Mouse (Mus musculus): ENCODE measurements around the gene 2310022A10Rik.

Gene 2310022A10Rik

DNA sequence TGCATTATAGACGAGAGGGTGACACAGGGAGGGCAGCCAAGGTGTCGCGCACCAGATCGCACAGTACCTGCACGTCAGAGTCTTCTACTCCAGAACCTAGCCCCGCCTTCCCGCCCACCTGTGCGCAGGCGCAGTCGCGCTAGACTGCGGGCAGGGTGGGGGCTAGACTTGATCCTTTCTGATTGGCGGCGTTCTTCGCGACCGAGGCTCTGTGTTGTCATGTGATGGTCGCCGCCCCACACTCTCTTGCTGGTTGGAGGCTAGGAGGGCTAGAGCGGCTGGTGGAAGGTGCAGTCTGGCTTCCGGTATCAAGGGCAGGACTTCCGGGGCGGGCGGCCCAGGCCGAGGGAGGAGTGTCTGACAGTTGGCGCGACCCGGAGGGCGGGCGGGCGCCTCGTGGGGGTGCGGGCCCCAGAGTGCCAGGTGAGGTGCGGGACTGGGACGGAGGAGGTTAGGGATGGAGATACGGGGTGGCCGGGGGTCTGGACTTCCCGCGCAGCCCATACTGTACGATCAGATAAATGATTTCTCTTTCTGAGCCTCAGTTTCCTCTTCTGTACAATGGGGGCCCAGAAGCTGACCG, at the start of gene 2310022A10Rik, which contains the start of gene Pld3:
Gene 2310022A10Rik (plus strand): TSS at position 303 of the 583 bp plus-strand sequence.
Gene Pld3 (minus strand): TSS at position 288 of the 583 bp plus-strand sequence.
- DNase-seq (ENCODE audit: low read depth in 1 of 2, low spot score in 2 of 2): peak; percentile 70 to 77

DNA sequence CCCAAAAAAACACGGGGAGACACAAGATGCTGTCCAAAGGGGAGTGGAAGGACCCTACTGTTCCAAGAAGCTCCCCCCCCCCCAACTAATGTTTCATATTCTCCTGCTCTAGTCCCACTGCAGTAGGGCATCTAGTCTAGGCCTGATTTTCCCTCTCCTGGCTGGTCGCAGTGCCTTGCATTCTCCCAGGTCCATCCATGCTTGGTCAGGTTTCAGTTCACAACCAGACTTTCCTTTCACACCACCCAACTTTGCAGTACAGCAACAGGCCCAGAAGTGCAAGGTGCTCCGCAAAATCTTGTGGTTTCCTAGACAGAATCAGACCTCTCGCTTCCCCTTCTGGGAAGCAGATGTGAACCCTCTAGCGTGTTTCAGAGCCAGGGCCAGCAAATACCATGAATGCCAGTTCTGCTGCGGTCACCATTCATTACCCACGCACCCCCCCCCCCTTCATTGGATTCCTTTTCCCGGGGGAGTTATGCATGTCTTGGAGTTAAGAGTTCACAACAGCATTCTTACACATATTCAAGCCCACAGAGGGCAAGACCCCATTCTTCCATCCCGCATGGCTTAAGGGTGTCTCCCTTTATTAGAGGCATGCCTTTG, 46.2 kb upstream of the 2310022A10Rik start:
- peak in 1 of 2 experiments; percentile 20 for DNase-seq (ENCODE audit: low read depth in 1 of 2, low spot score in 2 of 2)

DNA sequence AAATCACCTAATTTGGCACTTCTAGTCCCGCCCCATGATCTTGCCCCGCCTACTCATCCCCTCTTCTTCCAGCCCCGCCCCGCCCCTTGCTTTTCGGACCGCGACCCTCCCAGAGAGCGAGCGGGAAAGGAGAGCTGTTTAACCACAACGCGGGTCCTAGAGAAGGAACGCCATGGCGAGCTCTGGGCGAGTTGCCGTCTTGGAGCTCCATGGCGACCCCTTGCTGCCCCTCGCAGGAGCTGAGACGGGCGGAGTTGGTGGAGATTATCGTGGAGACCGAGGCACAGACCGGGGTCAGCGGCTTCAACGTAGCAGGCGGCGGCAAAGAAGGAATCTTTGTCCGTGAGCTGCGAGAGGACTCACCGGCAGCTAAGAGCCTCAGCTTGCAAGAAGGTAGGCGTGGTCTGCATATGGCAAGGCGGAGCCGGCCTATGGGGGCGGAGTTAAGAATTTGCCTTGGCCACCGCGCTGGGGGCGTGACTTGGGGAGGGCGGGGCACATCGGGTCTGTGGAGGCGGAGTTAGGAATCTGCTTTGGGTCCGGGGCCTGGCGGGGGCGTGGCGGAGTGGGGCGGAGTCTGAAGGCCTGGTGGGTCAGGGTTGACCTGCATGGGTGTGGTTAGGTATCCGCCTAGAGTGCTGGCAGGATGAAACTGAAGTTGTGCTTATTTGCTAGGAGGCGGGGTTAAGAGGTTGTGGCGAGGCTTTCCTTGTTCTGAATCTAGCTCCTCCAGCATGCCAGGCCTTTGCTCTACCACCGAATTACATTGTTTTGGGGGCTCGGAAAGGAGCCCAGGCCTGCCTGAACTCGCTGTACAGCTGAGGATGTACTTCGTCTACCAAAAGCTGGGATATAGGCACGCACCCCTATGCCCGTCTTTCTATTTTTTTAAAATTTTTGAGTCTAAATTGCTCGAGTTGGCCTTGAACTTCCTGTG, 45.1 kb upstream of the 2310022A10Rik start:
- peak; percentile 95 for DNase-seq (ENCODE audit: low read depth in 1 of 2, low spot score in 2 of 2)

DNA sequence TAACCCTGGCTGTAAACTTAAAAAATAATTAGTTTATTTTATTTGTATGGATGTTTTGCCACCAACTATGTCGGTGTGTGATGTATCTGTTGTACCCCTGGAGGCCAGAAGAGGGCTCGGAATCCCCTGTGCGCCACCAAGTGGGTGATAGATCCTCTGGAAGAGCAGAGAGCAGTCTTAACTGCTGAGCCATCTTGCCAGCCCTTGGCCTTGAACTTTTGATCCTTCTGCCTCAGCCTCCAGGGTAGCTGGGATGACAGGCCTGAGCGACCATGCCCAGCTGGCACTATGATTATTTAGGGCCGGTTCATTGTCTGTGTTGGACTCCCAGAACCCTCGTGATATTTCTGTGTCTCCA, 44.4 kb upstream of the 2310022A10Rik start:
- peak in 1 of 2 experiments; percentile 28 for DNase-seq (ENCODE audit: low read depth in 1 of 2, low spot score in 2 of 2)

DNA sequence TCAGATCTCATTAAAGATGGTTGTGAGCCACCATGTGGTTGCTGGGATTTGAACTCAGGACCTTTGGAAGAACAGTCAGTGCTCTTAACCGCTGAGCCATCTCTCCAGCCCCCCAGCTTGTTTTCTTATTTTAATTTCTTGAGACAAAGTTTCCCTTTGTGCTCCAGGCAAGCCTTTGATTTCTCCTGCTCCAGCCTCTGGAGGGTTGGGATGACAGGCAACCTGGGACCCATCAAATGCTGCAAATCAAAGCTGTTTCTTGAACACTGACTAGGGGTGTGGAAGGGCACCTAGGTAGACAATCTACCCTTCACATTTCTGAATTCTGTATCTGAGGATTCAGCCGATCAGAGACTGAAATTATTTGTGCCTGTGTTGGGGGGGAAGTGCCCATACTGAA, 42.2 kb upstream of the 2310022A10Rik start:
- DNase-seq (ENCODE audit: low read depth in 1 of 2, low spot score in 2 of 2): no peak

DNA sequence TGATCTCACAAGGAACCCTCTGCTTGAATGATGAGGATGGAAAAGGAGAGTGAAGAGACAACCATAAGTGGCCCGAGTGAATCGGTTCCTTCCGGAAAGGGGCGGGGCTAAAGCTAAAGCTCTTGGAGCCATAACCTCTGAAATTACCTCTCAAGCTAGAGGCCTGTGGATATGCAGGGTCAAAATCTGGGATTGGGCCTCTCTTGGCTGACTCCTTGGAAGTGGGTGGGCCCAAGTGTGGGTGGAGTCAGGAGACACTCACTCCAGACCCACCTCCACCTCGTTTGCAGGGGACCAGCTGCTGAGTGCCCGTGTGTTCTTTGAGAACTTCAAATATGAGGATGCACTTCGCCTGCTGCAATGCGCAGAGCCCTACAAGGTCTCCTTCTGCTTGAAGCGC, 38.1 kb upstream of the 2310022A10Rik start:
- no peak for DNase-seq (ENCODE audit: low read depth in 1 of 2, low spot score in 2 of 2)

DNA sequence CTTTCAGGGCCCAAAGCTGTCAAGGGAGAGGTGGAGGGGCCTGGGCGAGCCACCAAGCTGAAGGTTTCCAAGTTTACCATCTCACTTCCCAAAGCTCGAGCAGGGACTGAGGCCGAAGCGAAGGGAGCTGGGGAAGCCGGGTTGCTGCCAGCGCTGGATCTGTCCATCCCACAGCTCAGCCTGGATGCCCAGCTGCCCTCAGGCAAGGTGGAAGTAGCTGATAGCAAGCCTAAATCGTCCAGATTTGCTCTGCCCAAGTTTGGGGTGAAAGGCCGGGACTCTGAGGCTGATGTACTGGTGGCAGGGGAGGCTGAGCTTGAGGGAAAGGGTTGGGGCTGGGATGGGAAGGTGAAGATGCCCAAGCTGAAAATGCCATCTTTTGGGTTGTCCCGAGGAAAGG, 34.7 kb upstream of the 2310022A10Rik start:
- no peak for DNase-seq (ENCODE audit: low read depth in 1 of 2, low spot score in 2 of 2)

DNA sequence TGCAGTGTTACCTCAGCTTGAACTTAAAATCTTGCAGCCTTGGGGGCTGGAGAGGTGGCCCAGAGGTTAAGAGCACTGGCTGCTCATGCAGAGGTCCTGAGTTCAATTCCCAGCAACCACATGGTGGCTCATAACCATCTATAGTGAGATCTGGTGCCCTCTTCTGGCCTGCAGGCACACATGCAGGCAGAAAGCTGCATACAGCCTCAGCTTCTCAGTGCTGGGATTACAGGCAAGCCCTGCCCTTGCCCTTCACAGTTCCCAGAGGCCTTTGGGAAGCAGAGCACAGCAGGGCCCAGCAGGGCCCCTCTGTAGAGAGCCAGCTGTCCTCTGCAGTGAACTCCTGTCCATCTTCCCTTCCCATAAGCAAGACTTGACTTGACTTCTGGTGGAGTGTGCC, 32.9 kb upstream of the 2310022A10Rik start:
- no peak for DNase-seq (ENCODE audit: low read depth in 1 of 2, low spot score in 2 of 2)

DNA sequence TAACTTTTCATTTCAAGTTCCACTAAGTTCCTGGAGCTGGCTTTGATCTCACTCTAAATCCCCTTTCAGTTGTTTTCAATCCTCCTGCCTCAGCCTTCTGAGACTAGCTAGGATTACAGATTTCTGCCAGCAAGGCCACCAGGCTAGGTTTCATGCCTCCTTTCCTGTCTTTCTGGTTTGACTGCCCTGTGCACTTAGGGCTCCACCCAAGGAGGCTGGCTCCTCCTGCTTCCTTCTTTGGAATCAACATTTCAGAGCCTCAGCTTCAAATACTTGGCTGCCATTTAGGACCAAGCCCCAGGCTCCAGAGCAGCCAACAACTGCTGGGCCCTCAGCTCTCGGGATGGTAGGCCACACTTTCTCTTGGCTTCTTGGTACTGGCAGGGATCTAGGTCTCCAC, 32.4 kb upstream of the 2310022A10Rik start:
- DNase-seq (ENCODE audit: low read depth in 1 of 2, low spot score in 2 of 2): no peak

DNA sequence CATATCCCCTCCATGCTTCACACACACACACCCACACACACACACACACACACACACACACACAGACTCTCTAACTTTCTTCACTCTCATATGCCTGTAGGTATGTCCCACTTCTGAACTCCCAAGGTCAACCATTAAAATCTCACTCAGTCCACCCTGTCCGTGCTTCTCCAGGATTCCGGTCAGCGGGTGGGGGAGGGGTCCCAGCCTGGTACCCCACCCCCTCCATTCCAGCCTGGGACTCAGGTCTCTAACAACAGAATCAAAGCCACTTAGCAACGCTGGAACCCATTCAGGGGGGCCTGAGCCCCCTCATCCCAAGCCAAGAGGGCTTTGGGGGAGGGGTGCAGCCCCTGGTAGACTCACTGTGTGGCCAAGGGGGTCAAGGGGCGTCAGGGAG, 30.1 kb upstream of the 2310022A10Rik start, which contains the start of gene Hipk4:
Gene Hipk4 (plus strand): TSS at position 301 of the 400 bp plus-strand sequence.
- DNase-seq (ENCODE audit: low read depth in 1 of 2, low spot score in 2 of 2): no peak

DNA sequence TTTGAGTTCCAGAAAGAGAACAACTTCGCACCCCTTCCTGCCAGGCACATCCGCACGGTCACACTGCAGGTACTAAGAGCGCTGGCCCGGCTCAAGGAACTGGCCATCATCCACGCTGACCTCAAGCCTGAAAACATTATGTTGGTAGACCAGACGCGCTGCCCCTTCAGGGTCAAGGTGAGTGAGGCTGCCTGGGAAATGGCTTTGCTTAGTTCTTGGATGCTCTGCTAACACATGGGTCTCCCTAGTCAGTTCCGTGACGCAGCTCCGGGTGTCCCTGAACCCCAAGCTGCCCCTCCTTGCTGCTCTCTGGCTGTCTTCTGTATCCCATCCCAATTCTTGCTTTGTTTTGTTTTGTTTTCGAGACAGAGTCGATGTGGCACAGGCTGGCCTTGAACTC, 29.2 kb upstream of the 2310022A10Rik start:
- no peak for DNase-seq (ENCODE audit: low read depth in 1 of 2, low spot score in 2 of 2)

DNA sequence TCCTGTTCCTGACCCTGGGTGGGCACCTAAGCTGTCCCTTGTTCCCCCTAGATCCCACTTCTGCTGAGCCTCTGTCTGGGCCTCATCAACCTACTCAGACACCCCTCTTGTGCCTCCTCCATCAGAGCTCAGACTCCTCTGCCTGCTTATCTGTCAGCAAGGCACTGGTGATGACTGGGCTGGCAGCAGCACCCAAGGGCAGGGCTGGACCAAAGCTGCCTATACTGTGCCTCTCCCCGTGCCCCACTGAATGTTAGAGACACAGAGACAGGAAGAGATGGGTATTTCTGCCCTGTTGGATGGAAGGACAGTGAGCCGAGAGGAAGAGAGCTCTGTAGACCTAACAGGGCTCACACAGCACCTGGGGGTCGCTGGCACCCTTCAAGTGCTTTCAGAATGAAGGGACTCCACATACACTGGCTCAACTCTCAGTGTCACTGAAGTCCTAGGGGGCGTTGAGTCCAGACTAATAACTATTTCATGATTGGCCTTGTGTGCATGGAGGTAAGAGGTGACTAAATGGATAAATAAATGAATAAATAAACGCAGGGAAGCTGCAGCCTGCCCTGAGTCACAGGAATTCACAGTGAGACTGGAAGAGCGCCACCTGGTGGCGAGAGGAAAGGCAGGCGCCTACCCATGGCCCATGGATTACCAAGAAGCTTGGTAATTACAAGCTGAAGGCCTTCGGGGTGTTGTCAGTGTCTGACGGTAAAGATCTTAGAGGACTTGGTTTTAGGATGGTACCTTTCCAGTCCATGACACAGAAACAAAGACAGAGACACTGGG, 26.8 kb upstream of the 2310022A10Rik start:
- peak in 1 of 2 experiments; percentile 47 for DNase-seq (ENCODE audit: low read depth in 1 of 2, low spot score in 2 of 2)

DNA sequence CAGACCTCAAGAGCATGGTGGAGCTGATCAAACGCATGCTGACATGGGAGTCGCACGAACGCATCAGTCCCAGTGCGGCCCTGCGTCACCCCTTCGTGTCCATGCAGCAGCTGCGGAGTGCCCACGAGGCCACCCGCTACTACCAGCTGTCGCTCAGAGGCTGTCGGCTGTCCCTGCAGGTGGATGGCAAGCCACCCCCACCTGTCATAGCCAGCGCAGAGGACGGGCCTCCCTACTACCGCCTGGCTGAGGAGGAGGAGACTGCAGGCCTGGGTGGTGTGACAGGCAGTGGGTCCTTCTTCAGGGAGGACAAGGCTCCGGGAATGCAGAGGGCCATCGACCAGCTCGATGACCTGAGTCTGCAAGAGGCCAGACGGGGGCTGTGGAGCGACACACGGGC, 24.0 kb upstream of the 2310022A10Rik start:
- DNase-seq (ENCODE audit: low read depth in 1 of 2, low spot score in 2 of 2): no peak

DNA sequence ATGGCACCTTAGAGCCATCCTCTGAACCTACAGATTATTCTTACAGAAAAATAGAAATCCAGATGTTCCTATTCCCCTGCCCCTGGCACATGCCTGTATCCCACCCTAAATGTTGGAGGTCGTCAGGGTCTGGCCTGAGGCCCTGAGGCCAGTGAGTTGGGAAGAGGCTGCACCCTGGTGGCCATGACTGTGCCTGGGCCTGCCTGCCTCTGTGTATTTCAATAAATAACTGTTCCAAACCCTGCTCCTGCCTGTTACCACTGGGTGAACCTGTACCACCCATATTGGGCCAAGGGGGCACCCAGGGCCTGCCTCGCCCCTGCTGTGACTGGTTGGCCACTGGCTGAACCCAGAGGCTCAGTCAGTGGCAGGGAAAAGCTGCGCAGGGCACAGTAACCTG, 22.1 kb upstream of the 2310022A10Rik start:
- DNase-seq (ENCODE audit: low read depth in 1 of 2, low spot score in 2 of 2): no peak

DNA sequence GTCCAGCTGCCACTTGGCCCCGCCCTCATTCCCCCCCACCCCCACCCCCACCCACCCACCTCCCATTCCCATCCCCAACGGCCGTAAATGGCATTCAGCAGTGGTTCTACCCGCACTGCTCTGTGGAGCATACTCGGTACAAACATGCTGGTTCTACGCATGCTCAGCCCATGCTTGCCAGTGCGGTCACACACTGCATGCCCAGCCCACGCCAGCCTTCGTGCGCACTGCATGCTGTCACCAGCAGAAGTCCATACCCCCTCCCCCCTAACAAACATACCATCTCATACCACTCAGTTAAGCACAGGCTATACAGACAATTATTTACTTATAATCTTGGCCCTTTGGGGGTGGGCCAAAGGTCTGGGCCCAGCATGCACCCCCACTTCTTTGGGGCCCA, 21.3 kb upstream of the 2310022A10Rik start:
- no peak for DNase-seq (ENCODE audit: low read depth in 1 of 2, low spot score in 2 of 2)

DNA sequence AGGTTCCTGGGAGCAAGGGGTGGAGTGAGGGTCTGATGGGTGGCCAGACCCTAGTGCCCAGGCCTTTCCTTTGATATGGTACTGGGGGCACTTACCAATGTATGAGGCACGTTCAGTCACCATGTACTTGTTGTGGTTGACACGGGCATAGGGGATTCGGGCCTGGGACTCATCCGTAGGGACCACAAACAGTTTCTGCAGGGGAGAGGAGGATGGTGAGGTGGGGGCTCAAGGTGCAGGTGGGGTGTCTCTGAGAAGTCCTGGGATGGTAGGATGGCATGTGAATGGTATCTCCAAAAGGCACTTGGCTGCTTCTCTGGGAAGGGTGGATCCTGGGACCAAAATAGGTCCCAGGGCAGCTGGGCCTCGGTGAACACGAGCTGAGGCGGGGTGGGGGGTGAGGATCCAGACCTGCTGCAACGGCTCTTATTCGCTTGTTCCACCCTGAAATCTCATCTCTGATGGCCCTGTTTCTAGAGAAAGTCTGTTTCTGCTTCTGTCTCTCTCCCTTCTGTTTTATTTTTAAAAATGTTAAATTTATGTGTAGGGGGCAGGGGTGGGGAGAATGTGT, 20.5 kb upstream of the 2310022A10Rik start:
- no peak for DNase-seq (ENCODE audit: low read depth in 1 of 2, low spot score in 2 of 2)

DNA sequence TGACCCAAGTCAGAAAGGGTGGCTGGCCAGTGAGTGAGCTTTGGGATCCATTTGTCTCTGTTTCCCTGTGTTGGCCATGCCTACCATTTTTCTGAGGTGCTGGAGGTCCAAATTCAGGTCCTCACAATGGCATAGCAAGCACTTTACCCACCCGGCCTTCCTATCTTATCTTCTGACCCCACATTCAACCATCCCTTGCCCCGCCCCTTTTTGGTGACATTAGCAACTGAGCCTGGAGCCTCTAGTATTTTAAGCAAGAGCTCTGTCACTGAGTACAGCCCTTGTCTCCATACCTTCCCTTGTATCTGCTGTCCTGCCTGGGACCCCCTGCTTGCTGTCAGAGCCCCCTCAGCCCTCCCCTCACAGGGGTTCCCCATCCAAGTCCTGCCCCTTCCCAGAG, 17.6 kb upstream of the 2310022A10Rik start:
- no peak for DNase-seq (ENCODE audit: low read depth in 1 of 2, low spot score in 2 of 2)

DNA sequence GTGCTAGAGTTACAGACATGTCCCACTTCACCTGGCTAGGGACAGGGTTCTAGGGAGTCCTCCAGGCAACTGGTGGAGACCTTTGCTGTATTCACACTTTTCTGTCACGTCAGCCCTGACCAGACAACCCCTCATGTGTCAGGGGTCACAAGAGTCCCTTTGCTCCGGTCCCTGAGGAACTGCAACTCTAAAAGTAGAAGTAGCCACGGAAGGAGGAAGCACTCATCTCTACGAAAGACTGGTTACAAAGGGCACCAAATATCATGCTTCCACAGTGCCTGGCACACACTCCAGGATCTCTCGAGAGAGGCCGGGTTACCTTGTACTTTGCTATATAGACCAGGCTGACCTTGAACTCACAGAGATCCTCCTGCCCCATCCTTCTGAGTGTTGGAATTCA, 16.4 kb upstream of the 2310022A10Rik start:
- peak in 1 of 2 experiments; percentile 22 for DNase-seq (ENCODE audit: low read depth in 1 of 2, low spot score in 2 of 2)

DNA sequence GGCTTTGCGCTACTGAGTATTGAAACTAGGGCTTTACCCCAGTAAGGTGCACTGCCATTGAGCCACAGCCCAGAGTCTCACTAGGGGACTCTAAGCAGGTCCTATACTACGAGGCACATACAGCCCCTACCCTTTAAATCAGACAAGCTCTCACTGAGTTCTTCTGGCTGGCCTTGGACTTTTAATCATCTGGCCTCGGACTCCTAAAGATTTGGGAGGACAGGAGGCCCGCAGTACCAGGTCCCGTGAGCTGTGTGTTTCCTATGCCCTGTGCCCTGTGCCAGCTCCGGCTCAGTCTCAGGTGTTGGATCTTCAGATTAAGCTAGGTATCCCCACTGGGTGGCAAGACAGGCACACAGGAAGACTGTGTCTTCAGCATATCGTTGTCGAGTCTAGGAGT, 15.0 kb upstream of the 2310022A10Rik start:
- no peak for DNase-seq (ENCODE audit: low read depth in 1 of 2, low spot score in 2 of 2)

DNA sequence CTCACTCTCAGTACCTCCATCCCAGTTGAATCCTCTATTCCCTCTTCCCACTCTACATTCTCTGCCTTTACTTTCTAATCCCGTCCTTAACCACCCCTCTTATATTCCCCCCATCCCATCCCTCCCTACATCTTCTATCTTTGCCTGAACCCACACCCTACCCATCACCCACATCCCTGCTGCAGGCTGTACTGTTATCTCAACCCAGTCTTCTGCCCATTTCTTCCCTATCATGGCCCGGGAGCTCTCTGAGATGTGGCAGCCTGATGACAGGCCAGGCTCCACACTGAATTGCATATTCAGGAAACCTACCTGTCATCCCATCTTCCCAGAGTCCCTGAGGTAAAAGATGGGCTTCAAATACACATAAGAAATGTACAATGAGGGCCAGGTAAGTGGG, 14.2 kb upstream of the 2310022A10Rik start:
- no peak for DNase-seq (ENCODE audit: low read depth in 1 of 2, low spot score in 2 of 2)

DNA sequence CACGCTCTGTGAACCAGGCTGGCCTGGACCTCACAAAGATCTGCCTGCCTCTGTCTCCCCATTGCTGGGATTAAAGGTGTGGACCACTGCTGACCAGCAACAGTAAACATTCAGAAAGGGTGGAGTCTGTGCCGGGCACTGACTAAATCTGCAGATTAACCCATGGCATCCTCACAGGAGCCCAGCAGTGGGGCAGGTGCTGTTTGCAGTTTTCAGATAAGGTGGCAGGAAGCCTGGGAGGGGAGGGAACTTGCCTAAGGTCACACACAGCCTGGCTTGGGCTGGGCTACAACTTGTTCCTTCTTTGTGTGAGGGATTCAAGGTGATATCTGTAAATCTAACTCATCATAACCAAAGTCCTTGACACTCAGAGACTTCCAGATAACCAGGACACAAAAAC, 12.5 kb upstream of the 2310022A10Rik start:
- DNase-seq (ENCODE audit: low read depth in 1 of 2, low spot score in 2 of 2): no peak

Measured in monocyte, adult 2 months (primary cell).